Mouse (Mus musculus) right cerebral cortex, postnatal 14 days (tissue): Measurements from ENCODE around the gene Kif1b.
"Not testable (repeated sequence)": the region's sequence is repeated elsewhere in the genome, so short reads cannot be mapped to it uniquely, and the experiment has no call there.

Source experiments
- DNase-seq: peaks from one replicate; pipeline ENCODE4 v3.0.0; 2022

Gene Kif1b

DNA sequence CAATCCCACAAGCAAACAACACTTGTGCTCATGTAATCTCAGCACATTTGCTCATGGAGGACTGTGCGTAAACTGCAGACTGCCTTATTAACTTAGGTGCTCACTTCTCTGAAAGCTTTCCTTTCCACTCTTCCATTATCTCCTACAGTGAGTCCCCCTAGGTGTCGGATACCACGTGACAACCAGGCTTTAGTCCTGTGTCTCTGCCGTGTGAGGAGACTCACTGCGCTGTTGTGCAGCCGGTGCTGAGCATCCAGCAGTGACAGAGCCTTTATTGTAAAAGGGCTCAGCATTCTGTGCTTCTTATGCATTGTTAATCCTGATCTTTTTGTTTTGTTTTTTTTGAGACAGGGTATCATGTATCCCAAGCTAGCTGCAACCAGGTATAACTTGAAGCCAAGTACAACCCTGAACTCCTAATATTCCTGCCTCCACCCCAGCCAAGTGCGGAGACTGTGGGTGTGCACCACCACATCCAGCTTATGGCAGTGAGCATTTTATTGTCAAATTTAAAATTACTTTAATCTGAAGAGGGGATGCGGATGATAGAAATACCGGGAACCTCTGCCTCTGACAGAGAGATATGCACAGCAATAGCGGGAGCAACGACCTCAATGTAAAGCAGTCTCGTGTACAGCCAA is 88.0 kb downstream of the Kif1b start:
- DNase-seq: no peak

DNA sequence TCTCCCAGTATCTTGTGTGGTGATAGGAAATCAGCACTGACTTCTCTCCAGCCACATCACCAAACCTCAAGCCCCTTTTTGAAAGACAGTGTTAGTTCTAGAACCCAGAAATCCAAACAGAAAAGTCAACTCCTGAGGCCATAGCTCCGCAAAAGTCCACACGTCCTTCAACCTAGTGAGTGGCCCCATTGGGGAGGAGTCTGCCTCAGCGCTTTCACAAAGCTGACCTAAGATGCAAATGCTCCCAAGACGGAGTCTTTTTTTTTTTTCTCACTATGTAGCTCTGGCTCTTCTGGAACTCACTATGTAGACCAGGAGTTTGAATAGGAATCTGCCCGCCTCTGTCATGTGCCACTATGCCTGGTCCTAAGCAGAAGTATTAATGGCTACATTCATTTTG is 89.0 kb downstream of the Kif1b start:
- no peak for DNase-seq

DNA sequence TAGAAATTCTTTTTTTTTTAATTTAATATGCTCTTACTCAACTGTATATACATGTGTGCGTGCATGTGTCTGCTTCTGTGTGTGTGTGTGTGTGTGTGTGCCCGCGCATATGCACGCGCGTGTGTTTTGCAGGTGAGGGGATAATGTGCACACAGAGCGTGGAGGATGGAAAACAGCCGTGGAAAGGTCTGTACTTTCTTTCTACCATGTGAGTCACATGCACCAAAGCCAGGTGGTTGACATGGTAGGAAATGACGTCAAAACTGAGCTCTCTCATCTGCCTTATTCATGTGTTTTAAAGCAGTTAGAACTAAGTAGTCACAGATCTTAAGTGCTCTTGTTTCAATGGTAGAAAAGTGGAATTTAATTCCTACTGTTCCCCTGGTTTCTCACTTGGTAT is 91.5 kb downstream of the Kif1b start:
- no peak for DNase-seq

GRCm38 (mm10) chr4:149215397-149215796 is 92.1 kb downstream of the Kif1b start:
- DNase-seq: no peak

- not testable (repeated sequence) for DNase-seq
Observed at GRCm38 (mm10) chr4:149214468-149214867, 93.0 kb downstream of the Kif1b start.

DNA sequence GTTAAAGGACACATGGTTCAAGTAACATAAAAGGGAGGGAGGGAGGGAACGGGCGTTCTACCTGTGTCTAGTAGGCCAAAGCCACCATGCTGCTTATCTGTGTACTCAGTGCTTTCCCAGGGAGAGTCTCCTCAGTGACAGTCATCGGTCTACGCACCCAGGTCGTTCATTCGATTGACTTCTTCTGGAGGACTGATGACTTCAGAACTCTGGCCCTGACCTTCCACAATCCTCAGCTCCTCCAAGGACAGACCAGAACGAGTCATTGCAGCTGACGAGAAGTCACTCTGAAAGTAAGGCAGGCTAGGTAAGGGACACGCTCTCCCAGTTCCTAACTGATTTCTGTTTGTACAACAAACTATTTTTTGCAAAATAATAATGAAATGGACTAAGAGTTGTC is 94.0 kb downstream of the Kif1b start:
- no peak for DNase-seq

- DNase-seq: not testable (repeated sequence)
Observed at GRCm38 (mm10) chr4:149211441-149211840, 96.1 kb downstream of the Kif1b start.

- no peak for DNase-seq
Observed at GRCm38 (mm10) chr4:149202467-149202866, 105.0 kb downstream of the Kif1b start.

DNA sequence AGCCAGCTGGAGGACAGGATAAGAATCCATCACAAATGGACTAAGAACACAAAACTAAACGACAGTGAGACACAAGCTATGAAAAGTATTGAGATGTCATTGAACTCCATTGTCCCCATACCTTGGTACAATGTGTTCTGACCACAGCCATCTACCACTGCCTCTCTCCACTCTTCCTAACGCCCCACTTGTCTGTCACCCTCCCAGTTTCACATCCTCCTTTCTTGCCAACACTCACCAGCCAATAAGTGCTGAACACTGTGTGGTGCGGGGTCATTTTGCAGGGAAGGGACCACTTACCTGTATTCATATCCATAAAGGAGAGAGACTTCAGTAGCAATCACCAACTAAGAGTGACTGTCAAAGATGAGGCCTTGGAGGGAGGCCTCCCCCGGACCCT is 106.4 kb downstream of the Kif1b start:
- DNase-seq: no peak

DNA sequence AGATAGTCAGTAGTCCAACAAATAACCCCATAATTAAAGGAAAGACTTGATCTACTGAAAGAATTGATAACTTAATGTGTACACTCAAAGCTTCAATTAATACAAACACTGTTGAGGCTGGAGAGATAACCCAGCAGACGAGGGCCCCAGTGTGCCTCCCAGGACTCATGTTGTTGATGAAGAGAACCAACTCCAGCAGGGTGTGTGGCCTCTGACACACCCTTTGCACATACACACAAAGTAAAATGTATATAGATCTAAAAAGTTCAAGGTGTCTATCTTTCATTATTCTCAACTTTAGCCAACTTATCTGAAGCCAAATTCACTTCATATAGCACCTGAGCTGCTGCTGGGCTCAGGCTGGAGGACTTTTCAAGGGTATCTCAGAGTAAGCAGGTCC is 110.3 kb downstream of the Kif1b start:
- no peak for DNase-seq

- no peak for DNase-seq
Observed at GRCm38 (mm10) chr4:149191103-149191502, 116.4 kb downstream of the Kif1b start.

GRCm38 (mm10) chr4:149188563-149188962 is 118.9 kb downstream of the Kif1b start:
- DNase-seq: no peak

- no peak for DNase-seq
Observed at GRCm38 (mm10) chr4:149182755-149183154, 124.7 kb downstream of the Kif1b start.

- no peak for DNase-seq
Observed at GRCm38 (mm10) chr4:149182192-149182591, 125.3 kb downstream of the Kif1b start.

DNA sequence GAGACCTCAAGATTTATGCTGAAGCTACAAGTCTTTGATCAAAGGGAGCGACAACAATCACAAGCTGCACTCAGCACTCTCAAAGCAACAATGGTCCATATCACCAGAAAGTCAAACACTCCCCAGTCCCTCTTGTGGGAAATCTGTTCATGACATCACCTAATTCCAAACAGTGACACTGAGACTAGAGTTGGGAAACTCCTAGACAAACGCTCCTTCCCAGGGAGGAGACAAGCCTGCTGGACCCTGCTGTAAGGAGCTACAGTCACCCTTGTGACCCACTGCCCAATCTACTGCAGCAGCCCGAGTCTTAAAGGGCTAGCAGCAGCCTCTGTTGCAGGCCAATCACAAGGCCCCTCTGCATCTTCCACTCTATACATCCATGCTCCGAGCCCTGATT is 127.9 kb downstream of the Kif1b start:
- no peak for DNase-seq

GRCm38 (mm10) chr4:149179160-149179559 is 128.3 kb downstream of the Kif1b start:
- no peak for DNase-seq

DNA sequence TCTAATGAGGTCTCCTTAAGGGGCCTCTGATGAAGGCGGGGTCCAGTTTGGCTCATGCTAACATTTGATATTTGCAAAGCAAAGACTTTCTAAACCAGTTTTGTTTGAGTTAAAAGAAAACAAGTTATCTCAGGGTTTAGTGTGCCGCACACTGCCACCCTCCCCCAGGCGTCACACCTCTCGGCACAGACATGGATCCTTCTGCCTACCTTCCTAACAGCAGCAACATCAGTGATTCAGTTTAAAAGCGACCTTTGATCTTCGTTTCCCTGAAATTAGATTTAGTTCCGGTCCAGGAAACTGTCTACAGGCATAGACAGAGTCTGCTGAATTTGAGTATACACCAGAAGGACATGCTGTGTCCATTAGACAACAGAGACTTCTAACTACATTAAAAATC is 129.2 kb downstream of the Kif1b start:
- no peak for DNase-seq

DNA sequence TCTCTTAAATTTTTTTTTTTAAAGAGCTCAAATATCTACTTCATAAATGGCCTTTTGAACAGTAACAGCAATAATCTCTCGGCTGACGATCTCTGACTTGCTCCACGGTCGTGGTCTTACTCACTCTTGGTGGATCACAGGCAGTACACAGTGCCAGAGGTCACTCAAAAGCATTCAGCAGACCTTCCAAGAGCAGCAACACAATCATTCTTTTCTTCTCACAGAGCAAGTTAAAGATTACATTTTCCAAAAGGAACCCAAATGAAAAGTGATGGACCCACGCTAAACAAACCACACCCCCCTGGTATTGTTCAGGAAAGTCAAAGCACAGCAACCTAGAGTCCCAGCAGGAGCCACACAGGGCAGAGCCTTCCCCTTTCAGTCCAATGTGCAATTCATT is 130.4 kb downstream of the Kif1b start:
- DNase-seq: no peak

- no peak for DNase-seq
Observed at GRCm38 (mm10) chr4:149176645-149177044, 130.8 kb downstream of the Kif1b start.

DNA sequence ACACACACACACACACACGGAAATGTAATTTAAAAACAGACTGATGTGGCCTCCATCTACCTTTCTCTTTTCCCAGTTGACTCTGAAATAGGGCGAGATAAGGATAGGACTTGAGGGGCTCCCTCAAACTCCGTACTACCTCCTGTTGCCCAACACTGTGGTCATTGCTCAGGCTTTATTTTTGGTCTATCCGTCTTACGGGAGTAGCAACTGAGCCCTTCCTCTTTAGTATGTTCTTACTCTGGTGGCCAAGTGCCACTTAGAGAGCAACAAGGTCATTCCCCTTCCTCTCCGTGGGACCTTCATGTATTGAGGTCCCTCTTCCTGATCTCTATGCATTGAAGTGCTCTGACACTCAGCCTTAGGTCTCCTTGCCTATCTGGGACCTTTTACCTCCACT is 133.8 kb downstream of the Kif1b start:
- DNase-seq: no peak

- DNase-seq: no peak
Observed at GRCm38 (mm10) chr4:149172666-149173065, 134.8 kb downstream of the Kif1b start.

GRCm38 (mm10) chr4:149172083-149172482 is 135.4 kb downstream of the Kif1b start:
- DNase-seq: no peak

- no peak for DNase-seq
Observed at GRCm38 (mm10) chr4:149171581-149171981, 135.9 kb downstream of the Kif1b start.

GRCm38 (mm10) chr4:149170394-149170931 is 137.0 kb downstream of the Kif1b start:
- no peak for DNase-seq

- not testable (repeated sequence) for DNase-seq
Observed at GRCm38 (mm10) chr4:149169926-149170325, 137.6 kb downstream of the Kif1b start.
